Mouse (Mus musculus): Measurements from ENCODE around the gene Shank2. TPM values are rescaled to one million over a fixed set of nuclear protein-coding genes. Genes with fewer than 3 reads are reported as not detected.

Gene Shank2
- polyA plus RNA-seq, 1 experiment from 2014 or later = 0.76 TPM

DNA sequence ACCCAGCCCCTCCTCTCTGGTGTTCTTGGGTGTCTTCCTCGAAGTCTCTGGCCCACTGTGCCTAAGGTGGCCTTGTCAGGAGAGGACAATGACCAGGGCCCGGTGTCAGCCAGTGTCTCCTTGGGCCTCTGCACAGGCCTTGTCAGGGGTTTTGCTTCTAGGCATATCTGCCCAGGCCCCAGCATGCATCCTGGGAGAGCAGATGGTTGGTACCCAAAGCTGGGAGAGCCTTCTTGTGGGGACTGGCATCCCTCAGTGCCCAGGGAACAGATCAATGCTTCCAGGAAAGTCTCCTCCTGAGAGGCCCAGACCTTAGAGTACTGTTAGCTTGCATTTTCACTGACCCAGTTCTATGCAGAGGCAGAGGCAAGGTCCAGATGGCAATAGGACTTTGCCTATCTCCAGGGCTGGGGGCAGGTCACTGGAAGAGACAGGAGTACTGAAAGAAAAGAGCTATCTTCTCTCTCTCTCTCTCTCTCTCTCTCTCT lies 327.7 kb downstream of the Shank2 start:
- H3K27ac ChIP-seq (ENCODE audit: low read length) = no peak overlapping the region
- no peaks in the 10 kb centered on the region for H3K4me1 ChIP-seq (ENCODE audit: insufficient read depth, low read depth, low read length)
- DNase-seq (ENCODE audit: low spot score) (no peak), ATAC-seq (no peak)
- TF ChIP-seq EP300 (IDR thresholded peaks at IDR 0.05) = no peak
- no peak for TF ChIP-seq CTCF (IDR thresholded peaks at IDR 0.05)
- WGBS = 82% methylated on average over 2 of the region's 2 CpGs
- no peak overlapping the region for H3K4me2 ChIP-seq (replicated peaks; ENCODE audit: low read depth, low read length)
- no peak overlapping the region for H3K4me3 ChIP-seq (ENCODE audit: low read depth, low read length)
- no peaks in the 10 kb centered on the region for H3K27me3 ChIP-seq (replicated peaks; ENCODE audit: insufficient read depth, low read length)
- no peaks in the 10 kb centered on the region for H3K9me3 ChIP-seq (ENCODE audit: low read length)
- no peaks in the 10 kb centered on the region for H3K36me3 ChIP-seq (ENCODE audit: insufficient read depth, low read length)
- H3K9ac ChIP-seq (replicated peaks; ENCODE audit: low read depth) = no peak overlapping the region

DNA sequence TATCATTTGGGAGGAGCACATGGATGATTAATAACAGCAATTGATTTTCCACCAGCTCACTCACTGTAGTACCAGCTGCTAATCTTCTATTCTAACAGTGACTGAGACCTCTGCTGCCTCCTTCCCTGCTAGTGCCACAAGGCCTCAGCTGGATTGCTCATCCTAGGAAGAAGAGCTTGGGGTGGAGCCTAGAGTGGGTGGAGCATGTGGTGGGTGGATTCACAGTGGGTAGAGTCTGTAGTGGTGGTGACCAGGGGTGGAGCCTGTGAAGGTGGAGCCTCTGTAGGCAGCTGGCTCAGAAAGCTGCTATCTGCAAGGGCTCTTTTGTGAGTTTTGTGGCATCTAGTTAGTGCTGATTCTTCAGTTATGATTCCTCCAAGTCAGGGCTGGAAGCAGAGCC lies 334.9 kb downstream of the Shank2 start:
- DNase-seq (ENCODE audit: low spot score) = no peak
- no peak for ATAC-seq
- TF ChIP-seq CTCF (IDR thresholded peaks at IDR 0.05) (no peak), EP300 (IDR thresholded peaks at IDR 0.05) (no peak)

DNA sequence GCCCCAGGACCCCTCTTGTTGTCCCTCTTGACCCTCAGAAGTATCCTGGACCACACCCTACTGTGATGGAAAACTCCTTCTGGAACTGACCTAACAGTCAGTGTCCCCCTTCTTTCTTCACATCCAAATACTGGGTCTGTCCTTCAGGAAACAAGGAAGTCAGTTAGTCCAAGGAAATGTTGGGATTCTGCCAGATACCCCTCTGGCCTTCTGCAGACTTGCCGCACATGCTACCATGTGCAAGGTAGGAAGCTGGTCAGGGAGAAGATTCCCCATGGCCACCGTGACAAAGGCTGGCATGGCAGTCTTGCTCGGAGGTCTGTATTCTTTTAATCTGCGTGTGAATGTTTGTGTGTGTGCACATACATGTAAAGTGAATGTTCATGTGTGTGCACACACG lies 337.0 kb downstream of the Shank2 start:
- TF ChIP-seq EP300 (IDR thresholded peaks at IDR 0.05) (no peak), CTCF (IDR thresholded peaks at IDR 0.05) (no peak)
- Histone ChIP-seq H3K27me3 (replicated peaks; ENCODE audit: insufficient read depth, low read length) (no peaks in the 10 kb centered on the region), H3K4me2 (replicated peaks; ENCODE audit: low read depth, low read length) (no peak overlapping the region), H3K9me3 (ENCODE audit: low read length) (no peaks in the 10 kb centered on the region), H3K4me1 (ENCODE audit: insufficient read depth, low read depth, low read length) (no peaks in the 10 kb centered on the region), H3K36me3 (ENCODE audit: insufficient read depth, low read length) (no peaks in the 10 kb centered on the region), H3K9ac (replicated peaks; ENCODE audit: low read depth) (no peak overlapping the region), H3K27ac (ENCODE audit: low read length) (no peak overlapping the region), H3K4me3 (ENCODE audit: low read depth, low read length) (no peak overlapping the region)
- WGBS = 78% methylated on average over 5 of the region's 5 CpGs
- DNase-seq (ENCODE audit: low spot score) (no peak), ATAC-seq (no peak)

More for the DNA sequence above, 334.9 kb downstream of the Shank2 start:
- no peaks in the 10 kb centered on the region for H3K4me1 ChIP-seq (ENCODE audit: insufficient read depth, low read depth, low read length)
- H3K4me3 ChIP-seq (ENCODE audit: low read depth, low read length) = no peak overlapping the region
- H3K9me3 ChIP-seq (ENCODE audit: low read length) = no peaks in the 10 kb centered on the region
- H3K27me3 ChIP-seq (replicated peaks; ENCODE audit: insufficient read depth, low read length) = no peaks in the 10 kb centered on the region
- no peak overlapping the region for H3K27ac ChIP-seq (ENCODE audit: low read length)
- no peaks in the 10 kb centered on the region for H3K36me3 ChIP-seq (ENCODE audit: insufficient read depth, low read length)
- no peak overlapping the region for H3K9ac ChIP-seq (replicated peaks; ENCODE audit: low read depth)
- H3K4me2 ChIP-seq (replicated peaks; ENCODE audit: low read depth, low read length) = no peak overlapping the region

DNA sequence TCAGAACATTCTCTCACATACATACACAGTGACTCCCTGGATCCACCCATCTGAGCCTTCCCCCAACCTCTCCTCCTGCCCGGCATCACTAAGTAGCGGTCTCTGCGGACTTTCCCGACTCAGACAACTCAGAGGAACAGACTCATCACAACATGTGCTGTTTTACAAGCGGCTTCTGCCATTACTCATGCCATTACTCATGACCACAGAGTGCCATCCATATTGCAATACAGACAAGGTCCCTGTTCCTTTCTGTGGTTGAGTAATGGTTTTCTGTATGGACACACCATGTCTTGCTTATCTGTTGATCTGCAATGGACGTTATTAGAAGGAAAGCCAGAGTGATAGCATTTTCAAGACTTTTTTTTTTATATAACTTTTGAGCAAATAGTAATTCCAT lies 338.6 kb downstream of the Shank2 start:
- H3K36me3 ChIP-seq (ENCODE audit: insufficient read depth, low read length) = no peaks in the 10 kb centered on the region
- WGBS = 74% methylated on average over 6 of the region's 6 CpGs
- no peak for ATAC-seq
- no peaks in the 10 kb centered on the region for H3K4me1 ChIP-seq (ENCODE audit: insufficient read depth, low read depth, low read length)
- no peaks in the 10 kb centered on the region for H3K9me3 ChIP-seq (ENCODE audit: low read length)
- no peaks in the 10 kb centered on the region for H3K27me3 ChIP-seq (replicated peaks; ENCODE audit: insufficient read depth, low read length)
- no peak for DNase-seq (ENCODE audit: low spot score)
- H3K27ac ChIP-seq (ENCODE audit: low read length) = no peak overlapping the region
- no peak overlapping the region for H3K4me3 ChIP-seq (ENCODE audit: low read depth, low read length)
- TF ChIP-seq EP300 (IDR thresholded peaks at IDR 0.05) (no peak), CTCF (IDR thresholded peaks at IDR 0.05) (no peak)
- H3K9ac ChIP-seq (replicated peaks; ENCODE audit: low read depth) = no peak overlapping the region
- H3K4me2 ChIP-seq (replicated peaks; ENCODE audit: low read depth, low read length) = no peak overlapping the region

DNA sequence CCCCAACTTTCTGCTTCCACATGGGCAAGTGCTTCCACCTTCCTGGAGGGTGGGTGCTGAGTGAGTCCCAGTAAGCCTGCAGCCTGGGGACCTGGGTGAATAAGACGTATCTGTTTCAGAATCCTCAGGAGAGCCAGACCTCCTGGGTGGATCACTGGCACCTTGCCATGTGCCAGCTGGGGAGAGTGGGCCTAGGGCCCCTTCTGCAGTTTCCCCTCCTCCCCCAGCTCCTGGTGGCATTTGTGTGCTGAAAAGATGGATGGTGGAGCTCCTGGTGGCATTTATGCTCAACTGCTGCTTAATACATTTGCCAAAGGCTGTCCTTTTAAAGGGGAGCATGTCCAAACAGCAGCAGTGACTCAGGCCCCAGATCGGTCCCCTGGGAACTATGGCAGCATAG lies 364.4 kb downstream of the Shank2 start:
- ATAC-seq (no peak), DNase-seq (ENCODE audit: low spot score) (no peak)
- no peaks in the 10 kb centered on the region for H3K9me3 ChIP-seq (ENCODE audit: low read length)
- H3K27me3 ChIP-seq (replicated peaks; ENCODE audit: insufficient read depth, low read length) = no peaks in the 10 kb centered on the region
- H3K27ac ChIP-seq (ENCODE audit: low read length) = no peak overlapping the region
- no peak overlapping the region for H3K9ac ChIP-seq (replicated peaks; ENCODE audit: low read depth)
- TF ChIP-seq CTCF (IDR thresholded peaks at IDR 0.05) = no peak
- no peak for TF ChIP-seq EP300 (IDR thresholded peaks at IDR 0.05)
- no peak overlapping the region for H3K4me3 ChIP-seq (ENCODE audit: low read depth, low read length)
- WGBS = 66% methylated on average over 2 of the region's 2 CpGs
- H3K4me2 ChIP-seq (replicated peaks; ENCODE audit: low read depth, low read length) = no peak overlapping the region
- H3K36me3 ChIP-seq (ENCODE audit: insufficient read depth, low read length) = no peaks in the 10 kb centered on the region
- no peaks in the 10 kb centered on the region for H3K4me1 ChIP-seq (ENCODE audit: insufficient read depth, low read depth, low read length)

DNA sequence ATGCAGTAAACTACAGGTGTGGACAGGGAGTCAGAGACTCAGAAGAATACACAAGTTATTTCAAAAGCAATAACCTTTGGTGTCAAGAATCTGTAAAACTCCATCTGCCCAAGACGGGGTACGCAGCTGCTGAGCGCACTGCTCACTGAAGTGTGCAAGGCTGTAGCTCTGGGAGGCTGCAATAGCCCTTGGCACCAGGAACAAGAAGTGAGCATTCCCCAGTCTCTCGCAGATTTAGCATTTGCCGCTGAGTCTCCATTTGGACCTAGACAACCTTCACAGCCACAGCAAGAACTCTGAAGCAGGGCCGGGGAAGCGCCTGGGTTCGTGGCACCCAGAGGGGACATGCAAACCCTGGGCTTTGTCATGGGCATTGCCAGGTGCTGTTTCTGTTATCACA lies 371.3 kb downstream of the Shank2 start:
- Histone ChIP-seq H3K4me2 (replicated peaks; ENCODE audit: low read depth, low read length) (no peak overlapping the region), H3K4me3 (ENCODE audit: low read depth, low read length) (no peak overlapping the region), H3K9ac (replicated peaks; ENCODE audit: low read depth) (no peak overlapping the region), H3K4me1 (ENCODE audit: insufficient read depth, low read depth, low read length) (no peaks in the 10 kb centered on the region), H3K27ac (ENCODE audit: low read length) (no peak overlapping the region), H3K27me3 (replicated peaks; ENCODE audit: insufficient read depth, low read length) (no peaks in the 10 kb centered on the region), H3K9me3 (ENCODE audit: low read length) (no peaks in the 10 kb centered on the region), H3K36me3 (ENCODE audit: insufficient read depth, low read length) (no peaks in the 10 kb centered on the region)
- no peak for ATAC-seq
- 88% methylated on average over 8 of the region's 8 CpGs for WGBS
- no peak for DNase-seq (ENCODE audit: low spot score)
- TF ChIP-seq EP300 (IDR thresholded peaks at IDR 0.05) = no peak
- no peak for TF ChIP-seq CTCF (IDR thresholded peaks at IDR 0.05)

DNA sequence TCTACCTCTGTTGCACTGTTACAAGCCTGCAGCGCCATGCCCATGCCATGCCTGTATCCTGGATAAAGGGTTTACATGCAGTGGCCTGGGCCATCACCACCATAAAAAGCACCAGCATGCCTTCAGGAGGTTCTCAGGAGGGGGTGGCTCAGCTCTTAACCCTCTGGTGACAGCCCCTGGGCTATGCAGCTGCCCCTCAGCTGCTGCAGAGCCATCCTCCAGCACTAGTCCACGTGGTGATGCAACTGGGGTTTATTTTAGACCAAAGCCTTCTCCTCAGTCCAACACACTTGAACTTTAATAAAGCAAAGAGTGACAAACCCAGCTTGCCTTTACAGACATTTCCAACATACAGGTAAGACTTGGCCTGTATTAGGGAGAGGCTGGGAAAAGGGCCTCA lies 373.8 kb downstream of the Shank2 start:
- Histone ChIP-seq H3K9me3 (ENCODE audit: low read length) (no peaks in the 10 kb centered on the region), H3K36me3 (ENCODE audit: insufficient read depth, low read length) (no peaks in the 10 kb centered on the region), H3K27ac (ENCODE audit: low read length) (no peak overlapping the region), H3K4me3 (ENCODE audit: low read depth, low read length) (no peak overlapping the region), H3K4me2 (replicated peaks; ENCODE audit: low read depth, low read length) (no peak overlapping the region), H3K9ac (replicated peaks; ENCODE audit: low read depth) (no peak overlapping the region), H3K4me1 (ENCODE audit: insufficient read depth, low read depth, low read length) (no peaks in the 10 kb centered on the region), H3K27me3 (replicated peaks; ENCODE audit: insufficient read depth, low read length) (no peaks in the 10 kb centered on the region)
- DNase-seq (ENCODE audit: low spot score) (no peak), ATAC-seq (no peak)
- TF ChIP-seq CTCF (IDR thresholded peaks at IDR 0.05) = no peak
- no peak for TF ChIP-seq EP300 (IDR thresholded peaks at IDR 0.05)
- WGBS = 62% methylated on average over 2 of the region's 2 CpGs

All from lung, postnatal 0 days (tissue).